Mouse (Mus musculus) layer of hippocampus, postnatal 36 days (tissue): ENCODE data around the gene Celf5. TPM values are rescaled to one million over a fixed set of nuclear protein-coding genes. Genes with fewer than 3 reads are reported as not detected.

Source experiments
- DNase-seq, 2 experiments: peaks; one replicate each; pipeline ENCODE4 v3.0.0; 2022
- total RNA-seq, 2 experiments: library from RNA; stranded (reverse); gene quantifications; 2 replicates each; pipeline ENCODE4 v1.2.3; 2021

Gene Celf5
- total RNA-seq, 2 experiments from 2014 or later = 273 to 281 TPM

- no peak for DNase-seq
These were observed 15.1 kb upstream of the Celf5 start for GRCm38 (mm10) chr10:81497401-81498270.

- no peak for DNase-seq
These were observed 14.5 kb upstream of the Celf5 start for GRCm38 (mm10) chr10:81496969-81497368.

- DNase-seq = peak; percentile 97 to 98
These were observed 13.9 kb upstream of the Celf5 start, which contains the start of gene Ncln for GRCm38 (mm10) chr10:81496264-81496901. Gene Ncln, minus strand, starts transcription at chr10:81496392.

- peak in 1 of 2 experiments; percentile 55 for DNase-seq
These were observed 13.2 kb upstream of the Celf5 start for GRCm38 (mm10) chr10:81495616-81496263.

GRCm38 (mm10) chr10:81495151-81495550, 12.6 kb upstream of the Celf5 start:
- no peak for DNase-seq

- DNase-seq = no peak
These were observed 11.9 kb upstream of the Celf5 start for GRCm38 (mm10) chr10:81494260-81495041.

DNA sequence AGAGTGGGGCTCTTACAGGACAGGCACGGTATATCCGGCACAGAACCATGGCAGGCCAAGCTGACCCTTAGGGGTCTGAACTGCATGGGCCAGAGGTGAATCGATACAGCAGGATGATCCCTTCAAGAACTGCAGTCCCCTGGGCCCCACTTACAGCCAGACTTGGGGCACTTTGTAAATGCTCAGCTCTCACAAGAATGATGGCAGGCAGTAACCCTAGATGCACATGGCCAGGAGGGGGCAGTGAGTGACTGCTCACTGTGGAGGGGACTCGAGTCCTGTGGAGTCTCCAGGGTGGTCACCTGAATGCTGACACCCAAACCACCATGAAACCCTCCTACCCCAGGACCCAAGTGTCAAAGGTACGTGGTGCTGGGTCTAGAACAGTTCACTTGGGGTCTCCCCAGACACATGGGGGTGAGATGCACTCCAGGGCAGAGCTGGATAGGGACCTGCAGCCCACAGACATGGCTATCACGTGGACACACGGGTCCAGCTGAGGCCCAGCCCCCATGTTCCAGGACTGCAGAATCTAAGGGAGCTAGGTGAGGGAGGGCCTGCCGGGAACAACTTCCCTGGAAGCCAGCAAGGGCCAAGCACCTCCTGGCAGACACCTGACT, 11.2 kb upstream of the Celf5 start:
- no peak for DNase-seq

DNA sequence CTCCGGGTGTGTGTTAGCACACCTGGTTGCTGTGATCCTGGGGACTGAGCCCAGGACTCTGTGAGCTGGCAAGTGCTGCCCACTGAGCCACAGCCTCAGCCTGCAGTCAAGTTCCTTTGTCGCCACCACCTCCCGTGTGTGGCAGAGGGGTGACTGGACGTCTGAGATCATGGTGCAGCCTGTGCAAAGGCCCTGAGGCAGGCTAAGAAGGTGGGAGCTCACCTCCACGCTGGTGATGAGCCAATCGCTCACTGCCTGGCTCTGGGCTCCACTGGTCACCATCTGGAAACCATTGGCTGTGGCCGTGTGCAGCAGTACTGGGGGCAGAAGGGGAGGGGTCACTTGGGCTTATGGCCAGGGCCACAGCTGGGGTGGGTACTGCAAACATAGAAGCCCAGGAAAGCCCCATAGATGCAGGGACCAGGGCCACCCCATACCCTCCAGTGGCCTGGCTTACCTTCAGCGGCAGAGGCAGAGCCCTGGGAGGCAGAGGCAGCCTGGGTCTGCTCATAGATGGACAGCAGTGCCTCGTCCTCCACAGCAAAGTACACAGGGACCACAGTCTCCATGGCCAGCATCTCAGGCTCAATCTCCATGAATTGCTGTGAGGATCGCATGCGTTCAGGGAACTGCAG, 10.2 kb upstream of the Celf5 start:
- no peak for DNase-seq

DNA sequence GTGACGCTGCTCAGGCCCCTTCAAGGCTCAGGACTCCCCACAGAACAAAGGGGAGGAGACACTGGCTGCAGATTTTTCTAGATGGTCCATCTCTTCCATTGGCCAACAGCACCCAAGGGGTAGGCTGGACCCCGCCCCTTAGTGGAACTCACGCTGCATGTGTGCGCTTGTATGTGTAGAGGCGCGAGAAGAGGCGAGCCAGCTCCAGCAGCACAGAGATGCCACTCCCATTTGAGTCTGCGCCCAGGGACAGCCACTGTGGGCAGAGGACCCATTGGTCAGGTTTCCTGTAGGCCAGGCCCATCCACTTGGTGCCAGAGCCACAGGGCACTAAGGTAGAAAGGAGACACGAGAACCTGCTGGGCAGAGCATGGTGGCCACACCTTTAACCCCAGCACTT, 8.5 kb upstream of the Celf5 start:
- DNase-seq = no peak

GRCm38 (mm10) chr10:81489941-81490340, 7.4 kb upstream of the Celf5 start:
- no peak for DNase-seq

DNA sequence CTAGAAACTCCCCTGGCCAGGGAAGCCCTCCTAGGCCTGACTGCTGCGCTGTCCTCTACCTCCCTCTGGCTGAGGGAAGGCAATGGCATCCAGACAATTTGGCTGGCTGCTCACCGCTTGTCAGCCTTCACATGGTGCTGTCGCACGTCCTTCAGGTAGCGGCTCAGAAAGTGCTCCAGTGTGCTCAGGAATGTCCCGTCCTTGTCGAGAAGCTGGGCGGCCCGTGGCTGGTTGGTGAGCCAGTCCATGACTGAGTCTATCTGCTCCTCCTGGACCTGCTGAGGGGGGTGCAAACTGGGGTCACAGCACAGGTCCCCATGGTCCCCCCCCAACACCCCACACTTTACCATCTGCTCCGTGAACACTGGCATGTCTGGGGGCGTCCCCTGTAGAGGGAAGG, 5.6 kb upstream of the Celf5 start:
- no peak for DNase-seq

GRCm38 (mm10) chr10:81486496-81486895, 4.0 kb upstream of the Celf5 start:
- no peak for DNase-seq

DNA sequence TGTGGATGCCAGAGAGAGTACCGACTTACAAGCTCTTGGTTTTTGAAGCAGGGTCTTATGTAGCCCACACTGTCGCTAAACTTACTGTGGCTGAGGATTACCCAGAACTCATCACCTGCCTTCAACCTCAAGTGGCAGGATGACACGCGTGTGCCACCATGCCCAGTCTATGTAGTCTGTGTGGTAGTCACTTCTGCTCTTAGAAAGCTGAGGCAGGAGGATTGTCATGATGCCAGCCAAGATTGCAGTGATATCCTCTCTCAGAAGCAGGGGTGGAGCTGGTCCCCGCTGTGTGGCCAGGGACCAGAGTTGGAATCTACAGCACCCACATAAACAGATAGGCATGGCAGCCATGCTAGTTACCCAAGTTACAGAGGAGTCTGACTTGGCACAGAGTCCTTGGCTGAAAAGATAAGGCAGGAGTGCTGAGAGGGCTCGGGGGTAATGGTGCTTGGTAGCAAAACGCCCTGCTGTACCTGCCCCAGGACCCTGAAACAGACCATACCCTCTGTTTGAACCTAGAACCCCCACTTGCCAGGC, 3.0 kb upstream of the Celf5 start:
- DNase-seq = no peak

DNA sequence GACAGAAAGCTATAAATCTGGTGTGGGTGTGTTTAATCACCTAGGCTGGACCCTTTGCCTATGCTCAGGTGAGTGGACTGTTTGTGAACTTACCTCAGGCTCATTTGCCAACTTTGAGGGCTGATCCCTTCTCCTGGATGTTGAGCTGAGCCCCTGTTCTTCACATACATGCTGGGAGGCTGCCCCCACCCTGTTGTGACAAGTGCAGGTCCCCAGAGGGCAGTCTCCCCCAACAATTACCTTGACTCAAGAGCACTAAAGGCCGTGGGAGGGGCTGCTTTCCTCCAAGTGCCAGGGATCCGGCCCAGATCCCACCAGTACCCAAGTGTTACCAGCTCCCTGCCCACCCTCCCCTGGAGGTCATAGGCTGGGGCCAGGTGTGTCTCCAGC, 2.5 kb upstream of the Celf5 start:
- DNase-seq = no peak

- DNase-seq = no peak
These were observed 2.0 kb upstream of the Celf5 start for GRCm38 (mm10) chr10:81484441-81485059.

- no peak for DNase-seq
These were observed 1.5 kb upstream of the Celf5 start for GRCm38 (mm10) chr10:81483983-81484382.

DNA sequence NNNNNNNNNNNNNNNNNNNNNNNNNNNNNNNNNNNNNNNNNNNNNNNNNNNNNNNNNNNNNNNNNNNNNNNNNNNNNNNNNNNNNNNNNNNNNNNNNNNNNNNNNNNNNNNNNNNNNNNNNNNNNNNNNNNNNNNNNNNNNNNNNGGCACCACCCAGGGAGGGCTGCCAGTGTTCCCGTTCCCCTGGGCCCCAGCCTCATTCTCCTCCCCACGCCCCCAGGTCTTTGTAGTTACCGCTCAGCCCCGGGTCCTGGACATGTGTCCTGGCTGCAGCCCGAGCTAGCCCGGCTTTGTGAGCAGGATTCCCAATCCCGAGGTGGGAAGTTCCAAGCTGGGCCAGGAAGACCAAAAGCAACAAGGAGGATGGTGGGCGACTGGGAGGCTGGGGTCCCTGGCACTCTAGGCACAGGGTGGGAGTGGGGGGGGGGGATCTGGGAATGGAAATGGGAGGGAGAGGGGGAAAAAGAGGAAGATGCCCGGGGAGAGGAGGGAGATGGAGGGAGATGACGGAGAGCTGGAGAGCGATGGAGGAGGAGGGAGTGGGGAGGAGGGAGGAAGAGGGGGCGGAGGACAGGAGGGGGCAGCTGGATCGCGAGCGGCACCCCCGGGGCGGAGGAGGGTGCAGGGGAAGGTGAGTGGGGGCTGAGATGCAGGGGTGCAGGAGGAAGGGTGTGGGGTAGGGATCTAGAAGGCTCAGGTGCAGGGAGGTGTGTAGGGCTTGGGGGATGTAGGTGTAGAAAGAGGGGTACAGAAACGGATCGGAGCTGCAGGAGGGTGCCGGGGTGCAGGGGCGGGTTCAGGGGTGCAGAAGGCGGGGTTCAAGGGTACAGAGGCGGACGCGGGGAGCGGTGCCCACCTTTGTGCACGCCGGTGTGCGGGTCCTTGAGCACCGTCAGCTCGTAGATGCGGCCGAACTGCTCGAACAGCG, 640 bp downstream of the Celf5 start:
- DNase-seq = no peak

DNA sequence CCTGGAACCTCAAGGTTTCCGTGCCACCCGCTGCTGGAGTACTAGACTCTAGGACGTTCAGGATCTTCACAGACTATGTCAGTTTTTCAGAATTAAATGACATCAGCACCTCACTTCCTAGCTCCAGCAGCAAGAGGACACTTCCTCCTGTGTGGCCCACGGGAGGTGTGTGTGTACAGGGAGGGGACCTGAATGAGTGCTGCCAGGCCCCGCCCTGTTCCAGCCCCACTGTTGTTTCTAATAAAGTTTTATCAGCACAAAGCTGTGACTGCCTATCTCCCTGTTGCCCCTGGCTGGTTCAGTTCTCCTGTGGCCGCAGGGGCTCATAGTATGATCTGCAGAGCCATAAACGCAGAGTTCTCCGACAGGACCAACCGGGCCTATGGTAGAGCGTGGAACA, 8.0 kb downstream of the Celf5 start:
- DNase-seq = no peak

GRCm38 (mm10) chr10:81473003-81473451, 9.5 kb downstream of the Celf5 start:
- DNase-seq = peak; percentile 78 to 86
